Mouse (Mus musculus) layer of hippocampus, adult 11-12 months (tissue): ENCODE measurements around the gene Cdk4.
A peak's percentile ranks its signal among the peaks of the same experiment; 100 is the strongest.

Experiments used
- DNase-seq: peaks from one replicate; pipeline ENCODE4 v3.0.0; 2022; ENCODE audit warnings: low spot score

Gene Cdk4

DNA sequence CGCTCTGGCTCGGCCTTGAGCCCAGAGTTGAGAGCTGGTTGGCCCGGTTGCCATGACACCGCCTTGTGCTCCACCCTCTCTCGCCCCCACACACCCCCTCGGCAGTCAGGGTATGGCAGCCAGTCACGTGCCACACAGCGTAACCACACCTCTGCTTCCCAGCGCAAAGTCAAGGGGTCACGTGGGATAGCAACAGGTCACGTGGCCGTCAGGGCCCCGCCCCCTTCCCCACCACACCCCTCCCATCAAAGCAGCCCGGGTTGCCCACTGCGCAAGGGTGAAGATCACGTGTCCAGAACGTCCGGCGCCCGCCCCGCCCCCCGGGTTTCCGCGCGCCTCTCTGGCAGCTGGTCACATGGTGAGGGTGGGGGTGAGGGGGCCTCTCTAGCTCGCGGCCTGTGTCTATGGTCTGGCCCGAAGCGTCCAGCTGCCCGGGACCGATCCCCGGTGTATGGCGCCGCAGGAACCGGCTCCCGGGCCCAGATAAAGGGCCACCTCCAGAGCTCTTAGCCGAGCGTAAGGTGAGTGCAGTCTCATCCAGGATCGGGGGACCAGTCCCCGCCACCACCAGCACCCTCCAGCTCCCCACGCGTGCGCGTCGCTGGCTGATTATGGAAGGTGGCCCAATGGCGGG, at the start of gene Cdk4:
Gene Cdk4, plus strand, starts transcription at position 296 of the 634 bp plus-strand sequence.
- peak; percentile 98 for DNase-seq

- no peak for DNase-seq
Measured at GRCm38 (mm10) chr10:127016488-127016887, 46.8 kb upstream of the Cdk4 start.

- no peak for DNase-seq
Measured at GRCm38 (mm10) chr10:127017071-127017470, 46.3 kb upstream of the Cdk4 start.

DNA sequence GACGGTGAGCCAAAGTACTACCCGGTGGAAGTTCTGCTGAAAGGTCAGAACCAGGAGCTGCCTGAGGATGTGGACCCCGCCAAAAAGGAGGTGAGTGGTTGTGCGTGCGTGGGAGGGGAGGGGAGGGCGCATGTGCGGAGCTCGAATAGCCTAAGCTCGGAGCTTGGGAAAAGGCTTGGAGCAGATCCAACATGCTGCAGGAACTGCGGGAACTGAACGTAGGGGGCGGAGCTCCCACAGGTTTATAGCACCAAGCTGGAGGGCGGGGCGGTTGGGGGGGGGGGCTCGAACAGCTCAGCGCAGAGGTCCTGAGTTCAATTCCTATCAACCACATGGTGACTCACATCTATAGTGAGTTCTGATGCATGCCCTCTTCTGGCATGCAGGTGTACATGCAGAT, 44.9 kb upstream of the Cdk4 start:
- DNase-seq: no peak

- DNase-seq: peak; percentile 91
Measured at GRCm38 (mm10) chr10:127030336-127031296, 32.7 kb upstream of the Cdk4 start, which contains the start of gene Tsfm. Gene Tsfm (minus strand): TSS chr10:127030840.

GRCm38 (mm10) chr10:127033301-127033741, 30.0 kb upstream of the Cdk4 start:
- no peak for DNase-seq

GRCm38 (mm10) chr10:127036273-127036672, 27.1 kb upstream of the Cdk4 start:
- no peak for DNase-seq

- DNase-seq: no peak
Measured at GRCm38 (mm10) chr10:127037641-127038040, 25.7 kb upstream of the Cdk4 start.

DNA sequence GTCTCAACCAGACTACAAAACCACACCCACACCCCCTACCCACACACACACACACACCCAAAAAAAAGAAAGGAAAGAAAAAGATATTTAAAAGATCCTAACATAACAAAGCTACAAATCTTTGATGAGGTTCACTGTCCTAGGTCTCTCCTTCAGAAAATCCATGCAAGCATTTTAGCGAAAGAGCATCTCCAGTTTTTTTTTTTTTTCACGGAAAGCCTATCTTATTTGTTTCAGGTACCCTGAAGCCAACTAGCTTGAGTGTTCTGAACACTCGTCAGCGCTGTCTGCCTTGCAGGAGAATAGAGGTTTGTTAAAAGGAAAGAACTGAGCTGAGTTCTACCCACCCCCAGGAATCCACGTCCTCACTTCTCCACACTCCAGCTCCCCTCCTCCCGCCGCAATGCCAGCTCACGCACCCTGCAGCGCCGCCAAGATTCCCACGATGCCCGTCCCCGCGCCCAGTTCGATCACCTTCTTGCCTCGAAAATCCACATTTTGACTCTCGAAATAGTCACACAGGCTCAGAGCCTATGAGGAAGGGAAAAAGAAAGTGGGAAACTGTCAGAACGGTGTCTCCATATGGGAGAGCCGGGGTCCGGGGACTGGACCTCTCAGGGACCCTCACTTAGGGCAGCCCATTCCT, 22.6 kb upstream of the Cdk4 start:
- DNase-seq: no peak

GRCm38 (mm10) chr10:127041274-127041766, 22.0 kb upstream of the Cdk4 start, which contains the start of the genes Mettl1 and Eef1akmt3:
Gene Mettl1 (plus strand): TSS chr10:127041414.
Gene Eef1akmt3 (minus strand): TSS chr10:127041513.
- no peak for DNase-seq

DNA sequence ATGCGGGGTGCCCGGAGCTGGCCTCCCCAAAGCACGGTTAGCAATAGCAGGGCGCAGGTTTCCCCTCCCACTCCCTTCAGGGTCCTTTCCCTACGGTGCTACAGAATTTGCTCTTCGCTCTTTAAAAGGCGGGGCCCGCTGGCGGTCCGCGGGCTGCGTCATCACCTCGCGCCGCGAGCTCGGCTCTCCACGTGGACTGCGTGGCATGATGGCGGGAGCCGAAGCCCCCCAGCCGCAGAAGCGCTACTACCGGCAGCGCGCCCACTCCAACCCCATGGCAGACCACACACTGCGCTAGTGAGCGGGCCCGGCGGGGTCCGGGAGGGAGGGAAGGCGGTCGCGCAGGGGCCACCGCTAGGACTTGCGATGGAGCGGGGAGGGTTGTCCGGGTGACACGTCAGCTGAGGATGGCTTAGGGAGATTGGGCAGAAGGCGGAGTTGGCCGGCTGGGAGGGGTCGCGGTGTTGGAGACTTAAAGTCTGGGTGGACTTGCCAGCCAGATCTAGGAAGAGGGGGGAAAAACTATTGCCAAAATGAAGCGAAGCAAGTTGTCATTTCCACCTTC, 21.5 kb upstream of the Cdk4 start:
- peak; percentile 90 for DNase-seq

DNA sequence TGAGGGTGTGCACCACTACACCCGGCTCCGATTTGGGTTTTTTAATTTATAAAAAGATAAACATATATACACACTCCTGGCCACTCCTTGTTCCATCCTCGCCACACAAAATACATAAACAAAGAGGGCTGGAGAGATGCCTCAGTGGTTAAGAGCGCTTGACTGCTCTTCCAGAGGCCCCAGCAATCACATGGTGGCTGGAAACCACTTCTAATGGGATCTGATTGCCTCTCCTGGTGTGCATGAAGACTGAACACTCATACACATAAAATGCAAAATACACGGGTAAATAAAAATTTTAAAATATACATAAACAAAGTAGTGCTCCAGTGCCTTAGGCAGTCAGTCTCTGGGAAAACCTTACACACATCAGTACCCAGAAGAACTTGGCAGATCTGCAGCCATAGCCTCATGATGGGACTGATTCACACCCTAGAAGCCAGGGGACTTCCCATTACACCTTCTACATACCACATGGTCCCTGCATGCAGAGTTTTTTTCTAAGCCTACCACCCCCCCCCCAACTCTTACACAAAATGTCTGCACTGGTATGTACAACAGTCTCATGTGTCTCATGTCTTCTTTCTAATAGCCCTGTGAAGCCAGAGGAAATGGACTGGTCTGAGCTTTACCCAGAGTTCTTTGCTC, 20.7 kb upstream of the Cdk4 start:
- DNase-seq: no peak

GRCm38 (mm10) chr10:127043187-127043586, 20.1 kb upstream of the Cdk4 start:
- no peak for DNase-seq

DNA sequence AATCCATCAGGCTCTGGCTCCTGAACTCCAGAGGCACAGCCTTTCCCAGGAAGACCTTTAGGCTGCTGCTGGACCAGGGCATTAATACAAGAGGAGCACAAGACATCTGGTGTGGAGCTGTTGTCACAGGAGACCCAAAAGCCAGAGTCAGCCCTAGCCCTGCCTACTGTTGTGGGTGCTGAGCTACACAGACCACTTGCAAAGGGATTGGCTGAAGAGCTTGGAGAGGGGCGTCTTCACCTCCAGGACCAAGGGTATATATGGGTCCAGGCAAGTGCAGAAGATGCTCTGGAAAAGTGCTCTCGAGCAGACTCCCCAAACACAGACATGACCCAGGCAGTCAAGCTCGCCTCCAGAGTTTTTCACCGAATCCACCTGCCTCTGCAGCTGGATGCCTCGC, 15.4 kb upstream of the Cdk4 start, which contains the start of gene Cyp27b1:
Gene Cyp27b1, plus strand, starts transcription at position 297 of the 400 bp plus-strand sequence.
- no peak for DNase-seq

DNA sequence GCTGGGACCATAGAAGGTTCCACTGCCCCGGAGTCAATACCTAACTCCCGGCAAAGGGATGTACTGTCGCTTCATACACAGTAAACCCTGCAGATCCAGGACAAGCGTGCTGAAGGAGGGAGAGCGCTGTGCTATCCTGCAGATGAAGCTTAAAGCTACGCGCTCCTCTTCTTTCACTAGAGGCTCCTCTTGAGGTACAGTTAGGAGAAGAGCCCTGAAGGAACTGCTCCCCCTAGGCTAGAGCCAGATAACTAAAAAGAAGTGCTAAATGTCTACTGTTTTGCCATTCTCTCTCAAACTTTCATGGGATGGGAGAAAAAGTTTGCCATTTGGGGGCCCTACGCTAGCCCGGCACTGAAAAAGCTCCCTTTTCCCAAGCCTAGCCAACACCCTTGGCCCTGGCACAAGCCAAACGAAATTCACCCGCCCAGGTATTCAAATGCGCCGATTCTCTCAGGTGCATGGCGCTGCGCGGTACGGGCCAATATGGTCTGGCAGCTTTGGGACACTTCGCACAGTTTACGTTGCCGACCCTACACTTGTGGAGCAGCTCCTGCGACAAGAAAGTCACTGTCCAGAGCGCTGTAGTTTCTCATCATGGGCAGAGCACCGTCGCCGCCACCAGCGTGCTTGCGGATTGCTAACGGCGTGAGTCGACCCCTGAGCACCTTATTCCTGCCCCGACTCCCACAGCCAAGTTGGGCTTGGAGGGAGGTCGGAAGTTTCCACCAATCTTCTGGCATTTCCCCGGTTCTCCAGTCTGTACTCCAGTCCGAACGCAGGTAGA, 14.5 kb upstream of the Cdk4 start:
- no peak for DNase-seq

GRCm38 (mm10) chr10:127049395-127050118, 13.8 kb upstream of the Cdk4 start:
- DNase-seq: no peak

DNA sequence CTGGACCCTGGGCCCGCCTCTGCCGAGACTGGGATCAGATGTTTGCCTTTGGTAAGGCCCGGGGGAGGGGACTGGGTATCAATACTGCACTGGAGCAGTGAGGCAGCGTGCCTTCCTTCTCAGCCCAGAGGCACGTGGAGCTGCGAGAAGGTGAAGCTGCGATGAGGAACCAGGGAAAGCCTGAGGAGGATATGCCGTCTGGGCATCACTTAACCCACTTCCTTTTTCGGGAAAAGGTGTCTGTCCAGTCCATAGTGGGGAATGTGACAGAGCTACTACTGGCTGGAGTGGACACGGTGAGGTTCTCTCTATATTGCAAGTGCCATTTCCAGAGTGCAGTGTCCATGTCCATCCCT, 13.2 kb upstream of the Cdk4 start:
- DNase-seq: no peak

DNA sequence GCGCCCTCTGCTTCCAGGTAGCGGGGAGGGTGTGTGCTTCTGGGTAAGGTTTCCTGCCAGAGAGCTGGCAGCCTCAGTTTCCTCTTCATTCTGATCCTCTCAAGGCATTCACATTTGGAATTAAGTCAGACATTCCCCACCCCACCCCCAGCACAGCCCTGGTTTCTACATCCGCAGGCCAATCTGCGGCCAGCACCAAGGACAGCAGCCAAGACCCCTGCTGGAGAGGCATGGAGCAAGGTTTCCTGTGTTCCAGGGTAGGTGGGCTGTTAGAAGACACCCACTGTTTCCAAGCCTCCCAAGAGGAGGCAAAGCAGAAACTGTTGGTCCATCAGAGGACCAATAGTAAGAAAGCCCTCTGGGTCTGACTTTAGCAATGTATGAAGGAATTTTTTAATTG, 8.7 kb upstream of the Cdk4 start:
- DNase-seq: no peak

DNA sequence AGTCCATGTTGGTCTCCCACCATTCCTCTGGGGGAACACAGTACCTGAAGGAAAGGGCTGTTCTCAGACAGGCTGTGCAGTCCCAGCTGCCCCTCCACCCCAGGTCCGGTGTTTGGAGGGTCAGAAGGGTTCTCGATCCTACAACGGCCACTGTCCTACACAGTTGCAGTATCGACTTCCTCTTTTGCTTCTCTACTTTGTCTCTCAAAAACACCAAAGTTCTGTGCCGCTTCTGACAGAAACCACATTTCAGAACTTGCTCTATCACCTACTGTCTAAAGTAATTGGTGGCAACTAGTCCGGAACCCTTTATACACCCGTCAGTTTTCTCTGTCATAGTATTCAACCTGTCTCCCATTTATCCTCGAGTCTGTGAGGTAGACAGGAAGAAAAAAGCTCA, 7.9 kb upstream of the Cdk4 start:
- DNase-seq: no peak

GRCm38 (mm10) chr10:127056490-127056889, 6.8 kb upstream of the Cdk4 start:
- DNase-seq: no peak
